Mouse (Mus musculus): ENCODE measurements around the gene Zfp628. TPM values are rescaled to one million over a fixed set of nuclear protein-coding genes. Genes with fewer than 3 reads are reported as not detected.

Zfp628 gene
- polyA plus RNA-seq, 1 experiment from 2014 or later, result 1.8 TPM

GRCm38 (mm10) chr7:4950561-4951342, 35.7 kb downstream of the Zfp628 start:
- 75% methylated on average over 19 of the region's 19 CpGs for WGBS

DNA sequence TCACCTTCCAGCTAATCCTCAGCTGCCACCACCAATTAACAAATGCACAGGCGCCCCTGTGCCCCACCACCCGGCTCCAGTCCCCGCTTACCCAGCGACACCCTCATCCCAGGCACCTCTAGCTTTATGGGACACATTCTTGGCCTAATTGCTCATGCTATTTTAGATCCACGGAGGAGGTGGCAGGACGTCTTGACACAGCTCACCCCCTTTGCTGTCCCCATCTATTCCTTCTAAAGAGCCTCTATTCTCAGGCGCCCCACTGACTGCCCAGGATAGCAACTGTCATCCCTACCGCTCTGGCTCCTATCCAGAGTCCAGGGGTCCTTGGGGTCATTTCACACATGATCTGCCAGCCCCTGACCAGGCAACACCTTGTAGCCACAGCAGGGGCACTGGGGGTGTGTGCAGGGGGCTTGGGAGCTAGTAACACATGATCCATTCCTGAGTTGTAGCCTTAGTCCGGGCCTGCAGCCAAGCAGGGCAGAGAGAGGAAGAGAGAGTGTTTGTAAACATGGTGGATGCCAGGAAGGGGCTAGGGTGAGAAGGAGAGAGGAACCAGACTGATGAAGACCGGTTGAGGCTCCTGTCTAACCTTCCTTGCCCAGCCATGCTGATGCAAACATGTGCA, 38.9 kb downstream of the Zfp628 start:
- Histone ChIP-seq H3K9ac (ENCODE audit: low read length) (no peak overlapping the region), H3K36me3 (ENCODE audit: control insufficient read depth, insufficient read depth, low read length) (no peaks in the 10 kb centered on the region), H3K9me3 (ENCODE audit: control insufficient read depth, low read length) (no peaks in the 10 kb centered on the region), H3K4me3 (ENCODE audit: low read depth, low read length) (no peak overlapping the region), H3K27me3 (ENCODE audit: control insufficient read depth, insufficient read depth, low read length) (no peaks in the 10 kb centered on the region), H3K4me1 (replicated peaks; ENCODE audit: control insufficient read depth, insufficient read depth) (no peaks in the 10 kb centered on the region), H3K27ac (replicated peaks) (no peak overlapping the region), H3K4me2 (replicated peaks; ENCODE audit: low read depth) (no peak overlapping the region)
- ATAC-seq (ENCODE audit: low FRiP score, low TSS enrichment) (no peak), DNase-seq (ENCODE audit: low spot score) (no peak)
- 22% methylated on average over 10 of the region's 10 CpGs for WGBS
- TF ChIP-seq EP300 (optimal IDR thresholded peaks at IDR 0.05) (no peak), CTCF (IDR thresholded peaks at IDR 0.05; ENCODE audit: low read depth) (no peak)

More at GRCm38 (mm10) chr7:4950561-4951342, 35.7 kb downstream of the Zfp628 start:
- DNase-seq (ENCODE audit: low spot score) (no peak), ATAC-seq (ENCODE audit: low FRiP score, low TSS enrichment) (peak; percentile 50; the same call in 1 of the 2 replicates)
- Histone ChIP-seq H3K4me1 (replicated peaks; ENCODE audit: control insufficient read depth, insufficient read depth) (no peaks in the 10 kb centered on the region), H3K4me2 (replicated peaks; ENCODE audit: low read depth) (no peak overlapping the region), H3K9ac (ENCODE audit: low read length) (no peak overlapping the region), H3K36me3 (ENCODE audit: control insufficient read depth, insufficient read depth, low read length) (no peaks in the 10 kb centered on the region), H3K9me3 (ENCODE audit: control insufficient read depth, low read length) (no peaks in the 10 kb centered on the region), H3K4me3 (ENCODE audit: low read depth, low read length) (no peak overlapping the region), H3K27ac (replicated peaks) (no peak overlapping the region), H3K27me3 (ENCODE audit: control insufficient read depth, insufficient read depth, low read length) (no peaks in the 10 kb centered on the region)
- TF ChIP-seq CTCF (IDR thresholded peaks at IDR 0.05; ENCODE audit: low read depth), result no peak
- TF ChIP-seq EP300 (optimal IDR thresholded peaks at IDR 0.05), result no peak

GRCm38 (mm10) chr7:4957361-4957760, 42.3 kb downstream of the Zfp628 start:
- no peaks in the 10 kb centered on the region for H3K36me3 ChIP-seq (ENCODE audit: control insufficient read depth, insufficient read depth, low read length)
- no peak for TF ChIP-seq CTCF (IDR thresholded peaks at IDR 0.05; ENCODE audit: low read depth)
- no peak for TF ChIP-seq EP300 (optimal IDR thresholded peaks at IDR 0.05)
- H3K9ac ChIP-seq (ENCODE audit: low read length), result no peak overlapping the region
- no peaks in the 10 kb centered on the region for H3K27me3 ChIP-seq (ENCODE audit: control insufficient read depth, insufficient read depth, low read length)
- H3K4me1 ChIP-seq (replicated peaks; ENCODE audit: control insufficient read depth, insufficient read depth), result no peaks in the 10 kb centered on the region
- no peak overlapping the region for H3K4me2 ChIP-seq (replicated peaks; ENCODE audit: low read depth)
- 67% methylated on average over 10 of the region's 10 CpGs for WGBS
- DNase-seq (ENCODE audit: low spot score), result no peak
- H3K27ac ChIP-seq (replicated peaks), result no peak overlapping the region
- no peak overlapping the region for H3K4me3 ChIP-seq (ENCODE audit: low read depth, low read length)
- ATAC-seq (ENCODE audit: low FRiP score, low TSS enrichment), result no peak
- no peaks in the 10 kb centered on the region for H3K9me3 ChIP-seq (ENCODE audit: control insufficient read depth, low read length)

DNA sequence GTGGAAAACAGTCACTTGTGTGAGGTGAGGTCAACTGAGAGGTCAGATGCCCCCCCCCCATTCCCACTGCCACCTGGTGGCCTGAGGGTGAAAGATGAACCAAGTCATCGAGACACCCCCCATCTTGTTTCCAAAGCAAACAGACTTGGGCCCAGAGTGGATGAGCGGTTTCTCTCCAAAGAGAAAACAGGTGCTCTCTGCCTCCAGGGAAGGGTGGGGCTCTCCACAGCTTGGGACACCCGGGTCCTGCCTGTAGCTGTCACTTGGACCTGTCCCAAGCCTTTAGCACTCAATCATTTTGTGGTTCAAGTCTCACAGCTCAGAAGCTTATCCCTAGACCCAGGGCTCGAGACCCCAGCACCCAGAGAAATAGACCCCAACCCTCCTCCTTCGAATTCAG, 48.5 kb downstream of the Zfp628 start:
- peak; percentile 30; the same call in 1 of the 2 replicates for TF ChIP-seq CTCF (IDR thresholded peaks at IDR 0.05; ENCODE audit: low read depth)
- TF ChIP-seq EP300 (optimal IDR thresholded peaks at IDR 0.05), result no peak
- ATAC-seq (ENCODE audit: low FRiP score, low TSS enrichment) (no peak), DNase-seq (ENCODE audit: low spot score) (no peak)
- H3K27me3 ChIP-seq (ENCODE audit: control insufficient read depth, insufficient read depth, low read length), result no peaks in the 10 kb centered on the region
- no peak overlapping the region for H3K4me3 ChIP-seq (ENCODE audit: low read depth, low read length)
- H3K9ac ChIP-seq (ENCODE audit: low read length), result no peak overlapping the region
- no peaks in the 10 kb centered on the region for H3K9me3 ChIP-seq (ENCODE audit: control insufficient read depth, low read length)
- peaks cover 4% of the 10 kb centered on the region; the same call in 1 of the 2 replicates for H3K4me1 ChIP-seq (replicated peaks; ENCODE audit: control insufficient read depth, insufficient read depth)
- H3K36me3 ChIP-seq (ENCODE audit: control insufficient read depth, insufficient read depth, low read length), result no peaks in the 10 kb centered on the region
- WGBS, result 51% methylated on average over 5 of the region's 5 CpGs
- H3K4me2 ChIP-seq (replicated peaks; ENCODE audit: low read depth), result no peak overlapping the region
- no peak overlapping the region for H3K27ac ChIP-seq (replicated peaks)

DNA sequence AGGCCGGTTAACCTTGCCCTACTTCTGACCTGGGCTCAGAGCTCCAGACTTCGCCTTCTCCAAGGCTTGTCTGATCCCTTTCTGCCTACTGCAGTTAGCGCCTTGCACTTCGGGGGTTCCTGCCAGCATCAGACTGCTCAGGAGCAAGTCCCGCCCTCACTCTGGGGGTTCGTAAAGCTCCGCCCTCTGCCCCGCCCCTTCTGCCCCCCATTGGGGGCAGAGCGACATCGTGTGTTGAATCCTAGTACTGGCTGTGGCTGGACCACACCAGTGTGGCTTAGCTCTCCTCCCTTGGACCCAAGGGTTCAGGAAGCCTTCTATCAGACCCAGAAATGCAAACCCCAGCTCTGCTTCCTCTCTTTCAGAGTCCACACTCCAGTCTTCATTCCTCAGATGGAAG, 49.3 kb downstream of the Zfp628 start, which contains the start of gene Sbk2:
Gene Sbk2 (minus strand): TSS at position 135 of the 400 bp plus-strand sequence.
- Histone ChIP-seq H3K27me3 (ENCODE audit: control insufficient read depth, insufficient read depth, low read length) (no peaks in the 10 kb centered on the region), H3K36me3 (ENCODE audit: control insufficient read depth, insufficient read depth, low read length) (no peaks in the 10 kb centered on the region), H3K9me3 (ENCODE audit: control insufficient read depth, low read length) (no peaks in the 10 kb centered on the region), H3K4me3 (ENCODE audit: low read depth, low read length) (no peak within 1 kb of the TSS), H3K27ac (replicated peaks) (no peak within 1 kb of the TSS), H3K9ac (ENCODE audit: low read length) (0 out of 2 replicates have a peak within 1 kb of the TSS, but pooled peaks have one; percentile 8), H3K4me2 (replicated peaks; ENCODE audit: low read depth) (peak within 1 kb of the TSS; percentile 31; the same call in 1 of the 2 replicates), H3K4me1 (replicated peaks; ENCODE audit: control insufficient read depth, insufficient read depth) (peaks cover 4% of the 10 kb centered on the region; the same call in 1 of the 2 replicates)
- WGBS, result 3% methylated on average over 10 of the region's 10 CpGs
- TF ChIP-seq CTCF (IDR thresholded peaks at IDR 0.05; ENCODE audit: low read depth) (peak; percentile 89), EP300 (optimal IDR thresholded peaks at IDR 0.05) (no peak)
- peak; percentile 94 for ATAC-seq (ENCODE audit: low FRiP score, low TSS enrichment)
- peak; percentile 86 for DNase-seq (ENCODE audit: low spot score)
